Mouse (Mus musculus) midbrain, embryonic 10.5 days (tissue): Measurements from ENCODE around the gene Psapl1. TPM values are rescaled to one million over a fixed set of nuclear protein-coding genes. Genes with fewer than 3 reads are reported as not detected.

Source experiments
- polyA plus RNA-seq: library from polyadenylated mRNA; unstranded; fragments of >200 nt; fragmentation: Nextera tagmentation; extraction: Ambion mirVana; gene quantifications from 2 replicates; pipeline ENCODE4 v1.2.1, GENCODE M21; 2016

Psapl1 gene
- polyA plus RNA-seq, 1 experiment from 2014 or later = not detected

Other genes with a start within 250 kb of the Psapl1 start
- 9.0 and 10.8 TPM in 2 replicates for gene Sorcs2, start 194.1 kb downstream of the Psapl1 start, polyA plus RNA-seq